Mouse (Mus musculus) Patski (cell line): ENCODE data around the gene 1500009C09Rik. TPM values are rescaled to one million over a fixed set of nuclear protein-coding genes. Genes with fewer than 3 reads are reported as not detected.

Experiments
- ATAC-seq: fragments of 100-300 bp; one replicate; pipeline ENCODE4 v1.8.0; 2021
- CTCF ChIA-PET: fragments of 350-600 bp; sonication (Branson Sonifier 250); formaldehyde crosslinking; loops from one replicate; lab custom pipeline; 2022; ENCODE audit warnings: inconsistent platforms; lab: Charles Lee
- POLR2A ChIA-PET: fragments of 350-600 bp; sonication (Branson Sonifier 250); formaldehyde crosslinking; loops from one replicate; lab custom pipeline; 2022; ENCODE audit warnings: antibody characterized with exemption, inconsistent platforms; lab: Charles Lee
- DNase-seq: peaks from one replicate; pipeline ENCODE4 v3.0.0-alpha.2; 2011; ENCODE audit warnings: low read depth, low spot score
- H3K27me3 ChIP-seq: fragments of 371-371 bp; one replicate; pipeline ENCODE4 v1.5.1; 2021
- CTCF ChIP-seq: fragments of 100-300 bp; IDR thresholded peaks from one replicate; pipeline ENCODE4 v1.5.1; 2021
- in situ Hi-C: fragments of 300-500 bp; cut with MboI; formaldehyde crosslinking; loops from 3 replicates; pipeline ENCODE4 v1.11.1; 2018; ENCODE audit warnings: low pct_unique_long_range_greater_than_20kb, mixed read lengths
- polyA plus RNA-seq: library from polyadenylated mRNA; unstranded; gene quantifications from one replicate; pipeline ENCODE4 v1.2.3, GENCODE M21; 2021

1500009C09Rik gene
- polyA plus RNA-seq, 1 experiment from 2014 or later: not detected

DNA sequence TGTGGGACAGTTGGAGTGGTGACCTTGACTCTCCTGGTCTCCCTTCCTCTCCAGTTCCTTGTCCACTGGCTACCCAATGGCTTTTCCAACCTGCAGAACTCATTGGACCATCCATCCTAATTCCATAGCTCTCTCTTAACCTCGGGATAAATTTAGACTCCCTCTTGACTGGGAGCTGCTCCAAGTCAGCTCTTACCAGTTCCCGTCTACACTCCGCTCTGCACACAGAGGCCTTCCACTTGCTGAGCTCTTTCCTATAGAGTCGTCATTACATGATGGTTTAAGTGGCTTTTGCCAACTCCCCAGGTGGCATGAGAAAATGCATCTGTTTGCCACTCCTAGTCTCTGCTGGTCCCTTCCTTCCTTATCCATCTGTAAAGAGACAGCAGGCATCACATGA is 28.4 kb downstream of the 1500009C09Rik start:
- H3K27me3 ChIP-seq: peaks cover 26% of the 10 kb centered on the region
- DNase-seq (no peak), ATAC-seq (no peak)
- no peak for TF ChIP-seq CTCF
- in situ Hi-C loops: no loop called here
- ChIA-PET CTCF (interaction anchor here (1.0 to 2.4 kb wide), 4 partner anchors 9 to 44 kb away, joined by 3 to 16 read pairs (median 4); no protein-coding TSS in a partner anchor), POLR2A (interaction anchor here (2.6 kb wide), 1 partner anchor 58 kb away, joined by 9 read pairs; the partner anchor contains the start of genes Naga, Pheta2 and Smdt1)

DNA sequence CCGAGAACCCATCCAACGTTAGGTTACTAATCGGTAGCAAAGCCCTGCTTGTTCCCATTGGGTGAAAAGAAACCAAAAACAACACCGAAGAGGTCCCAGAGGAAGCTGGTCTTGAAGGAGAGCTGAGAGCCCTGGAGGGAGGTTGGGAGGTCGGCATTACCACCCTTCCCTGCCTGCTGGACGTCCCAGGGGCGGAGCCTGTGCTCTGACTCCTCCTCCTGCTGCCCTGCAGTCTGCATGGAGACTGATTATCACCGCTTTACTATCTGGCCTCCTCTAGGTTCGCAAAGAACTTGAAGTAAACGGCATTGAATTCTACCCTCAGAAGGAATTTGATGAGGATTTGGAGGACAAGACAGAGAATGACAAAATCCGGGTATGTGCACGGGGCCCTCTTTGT is 34.0 kb downstream of the 1500009C09Rik start:
- CTCF ChIA-PET: interaction anchor here (1.0 kb wide), 1 partner anchor 27 kb away, joined by 3 read pairs; no protein-coding TSS in a partner anchor
- POLR2A ChIA-PET: no interaction called here
- peaks cover 3% of the 10 kb centered on the region for H3K27me3 ChIP-seq
- in situ Hi-C loops: no loop called here
- no peak for ATAC-seq
- TF ChIP-seq CTCF: no peak
- no peak for DNase-seq

- ChIA-PET POLR2A (no interaction called here), CTCF (no interaction called here)
- in situ Hi-C loops: no loop called here
These were observed 38.1 kb downstream of the 1500009C09Rik start for GRCm38 (mm10) chr15:82290252-82290651.

DNA sequence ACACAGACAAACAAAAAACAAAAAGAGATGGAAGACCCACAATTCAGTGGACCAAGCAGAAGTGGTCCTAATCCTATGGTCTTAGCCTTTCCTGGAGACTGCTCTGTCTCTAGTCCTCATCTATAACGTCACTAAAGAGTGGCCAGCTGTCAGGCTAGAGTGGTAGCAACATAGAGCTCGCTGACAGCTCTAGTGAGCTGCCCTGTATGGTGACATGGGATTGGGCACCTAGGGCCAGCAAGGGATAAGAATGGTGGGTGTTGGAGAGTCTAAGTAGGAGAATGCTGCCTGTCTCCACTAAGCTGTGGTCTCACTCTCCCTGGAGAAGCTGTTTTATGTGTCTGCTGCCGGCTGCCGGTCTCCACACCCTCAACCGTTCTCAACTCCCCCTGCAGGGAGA is 40.7 kb downstream of the 1500009C09Rik start:
- in situ Hi-C loops: no loop called here
- DNase-seq (no peak), ATAC-seq (no peak)
- H3K27me3 ChIP-seq: no peaks in the 10 kb centered on the region
- ChIA-PET CTCF (interaction anchor here (0.9 kb wide), 1 partner anchor 16 kb away, joined by 3 read pairs; no protein-coding TSS in a partner anchor), POLR2A (interaction anchor here (0.5 to 1.8 kb wide), 2 partner anchors 8 to 46 kb away, joined by 3 read pairs; partner anchors contain the start of genes Naga, Pheta2 and Smdt1)
- no peak for TF ChIP-seq CTCF

More at GRCm38 (mm10) chr15:82290252-82290651, 38.1 kb downstream of the 1500009C09Rik start:
- TF ChIP-seq CTCF: no peak
- peaks cover 3% of the 10 kb centered on the region for H3K27me3 ChIP-seq
- ATAC-seq (no peak), DNase-seq (no peak)

DNA sequence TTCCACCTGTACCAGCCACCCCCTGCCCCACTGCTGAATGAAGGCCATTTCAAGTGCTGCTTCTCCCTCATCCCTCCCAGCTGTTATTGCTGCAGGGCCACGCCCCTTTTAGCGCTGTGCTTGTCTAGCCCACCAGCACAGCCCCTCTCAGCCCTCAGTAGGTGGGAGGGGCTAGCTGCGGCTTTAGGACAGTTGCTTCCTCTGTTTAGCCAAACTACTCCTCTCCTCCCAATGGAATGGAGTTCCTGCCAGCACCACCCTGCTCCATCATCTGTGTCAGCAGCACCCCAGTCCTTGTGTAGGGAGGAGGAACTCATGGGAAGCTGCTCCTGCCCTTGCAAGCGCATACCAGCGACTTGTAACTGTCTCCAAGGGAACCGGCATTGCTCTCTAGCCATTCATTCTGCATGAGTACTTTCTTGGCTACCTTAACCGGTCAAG is 41.1 kb downstream of the 1500009C09Rik start:
- peak; percentile 61 for DNase-seq
- POLR2A ChIA-PET: no interaction called here
- CTCF ChIA-PET: interaction anchor here (0.9 kb wide), 1 partner anchor 16 kb away, joined by 3 read pairs; no protein-coding TSS in a partner anchor
- in situ Hi-C loops: no loop called here
- ATAC-seq: peak; percentile 97
- TF ChIP-seq CTCF: no peak
- H3K27me3 ChIP-seq: no peaks in the 10 kb centered on the region

GRCm38 (mm10) chr15:82294059-82294458 is 41.9 kb downstream of the 1500009C09Rik start:
- TF ChIP-seq CTCF: no peak
- ChIA-PET POLR2A (no interaction called here), CTCF (interaction anchor here (0.9 kb wide), 1 partner anchor 17 kb away, joined by 3 read pairs; no protein-coding TSS in a partner anchor)
- no peak for DNase-seq
- no peak for ATAC-seq
- no peaks in the 10 kb centered on the region for H3K27me3 ChIP-seq
- in situ Hi-C loops: no loop called here

DNA sequence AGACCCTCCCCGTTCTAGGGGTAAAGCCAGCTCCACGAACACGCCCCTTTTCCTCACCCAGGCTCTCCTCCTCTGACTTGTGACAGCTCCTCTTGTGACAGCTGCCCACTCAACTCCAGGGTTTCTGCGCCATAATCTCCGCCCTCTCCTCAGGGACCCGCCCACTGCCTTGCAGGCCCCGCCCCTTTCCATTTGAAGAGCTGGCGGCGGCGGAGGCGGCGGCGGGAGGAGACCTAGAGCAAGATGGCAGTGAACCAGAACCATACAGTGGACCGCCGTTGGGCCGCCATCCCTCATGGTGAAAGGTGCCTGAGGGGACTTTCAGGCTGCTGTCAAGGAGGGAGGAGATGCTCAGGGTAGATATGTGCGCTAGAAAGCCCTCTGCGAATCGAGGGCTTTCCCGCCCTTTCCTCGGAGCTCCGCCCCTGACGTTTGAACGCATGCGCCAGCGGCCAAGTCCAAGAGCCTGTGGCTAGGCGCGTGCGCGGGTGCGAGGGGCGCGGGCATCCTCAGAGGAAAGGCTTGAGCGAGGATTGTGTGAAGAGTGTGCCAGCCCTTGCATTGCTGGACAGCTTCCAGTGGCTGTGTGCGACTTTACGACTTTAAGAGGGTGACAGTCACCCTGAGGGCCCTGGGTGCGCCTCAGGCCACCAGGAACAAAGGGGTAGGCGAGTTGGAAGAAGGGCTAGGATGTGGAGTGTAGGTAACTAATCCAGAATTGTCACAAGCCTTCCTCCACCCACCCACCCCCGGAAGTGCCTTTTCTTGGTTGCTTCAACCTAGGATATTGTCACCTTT is 46.8 kb downstream of the 1500009C09Rik start, which contains the start of gene Wbp2nl:
Gene Wbp2nl (plus strand): TSS at position 191 of the 798 bp plus-strand sequence.
- CTCF ChIA-PET: interaction anchor here (0.9 to 1.4 kb wide), 2 partner anchors 19 to 28 kb away, joined by 3 read pairs; no protein-coding TSS in a partner anchor
- no peak for ATAC-seq

DNA sequence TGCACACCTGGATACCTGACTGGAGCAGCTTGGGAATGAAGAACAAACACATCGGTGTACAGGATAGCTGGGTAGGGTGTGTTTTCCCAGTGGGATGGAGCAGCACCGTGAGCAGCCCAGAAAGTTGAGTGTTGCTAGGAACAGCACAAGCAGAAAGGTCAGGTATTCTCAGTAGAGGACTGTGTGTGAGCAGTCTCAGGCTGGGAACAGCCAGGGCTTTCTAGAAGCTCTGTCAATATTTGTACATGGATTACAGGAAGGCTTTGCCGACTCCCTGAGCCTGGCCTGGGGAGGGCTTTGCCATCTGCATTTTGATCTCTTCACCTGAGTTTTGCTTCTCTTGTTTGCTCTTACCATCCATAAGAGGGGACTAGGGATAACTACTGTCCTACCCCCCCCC is 54.9 kb downstream of the 1500009C09Rik start:
- no peak for ATAC-seq
- TF ChIP-seq CTCF: no peak
- H3K27me3 ChIP-seq: peaks cover 12% of the 10 kb centered on the region
- in situ Hi-C loops: no loop called here
- DNase-seq: no peak
- POLR2A ChIA-PET: no interaction called here
- CTCF ChIA-PET: interaction anchor here (1.2 kb wide), 1 partner anchor 15 kb away, joined by 3 read pairs; no protein-coding TSS in a partner anchor

More for the DNA sequence above, 46.8 kb downstream of the 1500009C09Rik start, which contains the start of gene Wbp2nl:
- DNase-seq: no peak
- in situ Hi-C loops: no loop called here
- POLR2A ChIA-PET: interaction anchor here (0.6 kb wide), 1 partner anchor 602 kb away, joined by 3 read pairs; no protein-coding TSS in a partner anchor
- peaks cover 5% of the 10 kb centered on the region for H3K27me3 ChIP-seq
- TF ChIP-seq CTCF: no peak

DNA sequence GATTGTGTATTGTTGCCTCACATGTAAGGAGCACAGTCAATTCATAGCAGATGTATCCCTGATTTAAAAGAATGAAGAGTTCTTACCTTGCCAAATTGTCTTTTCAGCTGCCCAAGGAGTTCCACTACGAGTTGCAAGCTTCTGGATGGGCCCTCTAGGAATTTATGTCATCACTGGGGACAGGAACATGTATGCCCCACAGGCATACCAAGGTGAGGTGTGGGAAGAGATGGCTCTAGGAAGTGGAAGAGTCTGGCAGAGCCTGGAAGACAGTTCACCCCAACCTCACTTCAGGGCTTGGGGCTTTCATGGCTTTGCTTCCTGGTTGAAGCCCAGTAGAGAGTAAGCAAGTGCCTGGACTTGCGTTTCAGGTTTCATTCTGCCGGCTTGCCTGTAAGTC is 56.2 kb downstream of the 1500009C09Rik start:
- POLR2A ChIA-PET: interaction anchor here (0.5 kb wide), 1 partner anchor 44 kb away, joined by 6 read pairs; no protein-coding TSS in a partner anchor
- TF ChIP-seq CTCF: no peak
- ATAC-seq (no peak), DNase-seq (no peak)
- peaks cover 15% of the 10 kb centered on the region for H3K27me3 ChIP-seq
- CTCF ChIA-PET: no interaction called here
- in situ Hi-C loops: no loop called here

Other genes with a start within 250 kb of the 1500009C09Rik start
- 57.0 TPM for gene Desi1, start 218.5 kb upstream of the 1500009C09Rik start, polyA plus RNA-seq
- gene Snu13, start 204.8 kb upstream of the 1500009C09Rik start, polyA plus RNA-seq: 120 TPM
- not detected for gene 4930407I10Rik, start 193.2 kb upstream of the 1500009C09Rik start, polyA plus RNA-seq
- not detected for gene Mei1, start 182.4 kb upstream of the 1500009C09Rik start, polyA plus RNA-seq
- 18.0 TPM for gene Ccdc134, start 124.5 kb upstream of the 1500009C09Rik start, polyA plus RNA-seq
- gene Srebf2, start 105.2 kb upstream of the 1500009C09Rik start, polyA plus RNA-seq: 84.6 TPM
- gene Shisa8, start 39.6 kb upstream of the 1500009C09Rik start, polyA plus RNA-seq: 0.09 TPM
- gene Tnfrsf13c, start 28.0 kb upstream of the 1500009C09Rik start, polyA plus RNA-seq: 0.03 TPM
- 17.7 TPM for gene Cenpm, start 7.6 kb upstream of the 1500009C09Rik start, polyA plus RNA-seq
- 2.0 TPM for gene Sept3, start 22.5 kb downstream of the 1500009C09Rik start, polyA plus RNA-seq
- gene Wbp2nl, start 46.6 kb downstream of the 1500009C09Rik start, polyA plus RNA-seq: not detected
- 123 TPM for gene Naga, start 86.5 kb downstream of the 1500009C09Rik start, polyA plus RNA-seq
- 0.27 TPM for gene Pheta2, start 86.5 kb downstream of the 1500009C09Rik start, polyA plus RNA-seq
- gene Smdt1, start 86.6 kb downstream of the 1500009C09Rik start, polyA plus RNA-seq: 185 TPM
- 493 TPM for gene Ndufa6, start 101.9 kb downstream of the 1500009C09Rik start, polyA plus RNA-seq
- gene Cyp2d22, start 127.9 kb downstream of the 1500009C09Rik start, polyA plus RNA-seq: 6.9 TPM
- gene Cyp2d11, start 141.6 kb downstream of the 1500009C09Rik start, polyA plus RNA-seq: not detected
- gene Cyp2d10, start 154.8 kb downstream of the 1500009C09Rik start, polyA plus RNA-seq: 0.30 TPM
- not detected for gene Cyp2d9, start 181.0 kb downstream of the 1500009C09Rik start, polyA plus RNA-seq